Mouse (Mus musculus) erythroblast, embryonic 14.5 days (primary cell): ENCODE data around the gene Sigirr.

Experiments used
- GATA1 ChIP-seq: IDR thresholded peaks from 2 replicates; pipeline ENCODE4 v1.6.1; 2012; ENCODE audit warnings: low read length, inconsistent platforms, mixed read lengths
- TAL1 ChIP-seq: IDR thresholded peaks from 3 replicates; pipeline ENCODE4 v1.6.1; 2012; ENCODE audit warnings: low read length, inconsistent platforms, mixed read lengths

DNA sequence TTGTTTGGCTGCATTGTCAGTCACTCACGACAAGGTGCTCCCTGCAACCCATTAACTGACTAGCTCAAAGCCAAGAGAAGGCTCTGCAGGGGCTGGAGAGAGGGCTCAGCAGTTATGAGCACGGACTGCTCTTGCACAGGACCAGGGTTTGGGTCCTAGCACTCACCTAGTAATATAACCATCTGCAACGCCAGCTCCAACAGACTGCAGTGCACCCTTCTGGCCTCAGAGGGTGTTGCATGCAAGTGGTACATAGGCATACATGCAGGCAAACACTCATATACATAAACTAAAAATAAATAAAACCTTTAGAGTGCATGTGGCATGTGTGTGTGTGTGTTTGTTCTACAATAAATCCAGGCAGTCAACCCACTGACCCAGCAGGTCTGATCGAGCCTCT, 44.6 kb downstream of the Sigirr start:
- no peak for TF ChIP-seq GATA1
- TF ChIP-seq TAL1: no peak
